Mouse (Mus musculus): ENCODE measurements around the gene Kl. TPM values are rescaled to one million over a fixed set of nuclear protein-coding genes. Genes with fewer than 3 reads are reported as not detected.

Kl gene
- polyA plus RNA-seq, 1 experiment, result 0.28 TPM

DNA sequence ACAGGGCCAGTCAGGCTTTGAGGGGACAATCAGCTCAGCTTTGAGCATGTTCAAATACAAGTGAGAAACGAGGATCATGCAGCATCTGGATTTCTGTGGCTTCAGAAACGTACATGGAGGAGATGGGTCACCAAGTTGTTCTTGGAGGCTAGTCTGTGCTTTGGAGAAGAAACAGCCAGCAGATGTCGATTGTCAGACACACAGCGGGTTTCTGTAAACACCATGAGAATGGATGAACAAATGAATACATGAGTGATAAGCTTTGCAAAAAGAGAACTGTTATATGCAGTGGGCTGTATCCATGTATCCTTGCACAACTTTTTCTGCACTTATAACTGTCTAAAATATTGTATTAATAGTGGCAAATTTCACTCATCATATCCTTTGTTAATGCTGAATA lies 15.6 kb upstream of the Kl start:
- Histone ChIP-seq H3K4me1 (replicated peaks; ENCODE audit: control insufficient read depth, insufficient read depth, low read length) (no peaks in the 10 kb centered on the region), H3K27me3 (ENCODE audit: control insufficient read depth, insufficient read depth, low read length) (no peaks in the 10 kb centered on the region), H3K36me3 (ENCODE audit: control insufficient read depth, insufficient read depth, low read length) (no peaks in the 10 kb centered on the region), H3K27ac (ENCODE audit: control insufficient read depth, insufficient read depth, low read length) (no peak overlapping the region), H3K4me3 (ENCODE audit: control insufficient read depth, insufficient read depth, low read length) (no peak overlapping the region)
- no peak for TF ChIP-seq CTCF (IDR thresholded peaks at IDR 0.05; ENCODE audit: borderline replicate concordance, control insufficient read depth, extremely low read depth, insufficient read depth, low read length, poor library complexity)
- no peak for TF ChIP-seq POLR2A (IDR thresholded peaks at IDR 0.05; ENCODE audit: control insufficient read depth, extremely low read depth, insufficient read depth, low read length, poor library complexity)
- 77% methylated on average over 4 of the region's 4 CpGs for WGBS
- DNase-seq, result no peak

DNA sequence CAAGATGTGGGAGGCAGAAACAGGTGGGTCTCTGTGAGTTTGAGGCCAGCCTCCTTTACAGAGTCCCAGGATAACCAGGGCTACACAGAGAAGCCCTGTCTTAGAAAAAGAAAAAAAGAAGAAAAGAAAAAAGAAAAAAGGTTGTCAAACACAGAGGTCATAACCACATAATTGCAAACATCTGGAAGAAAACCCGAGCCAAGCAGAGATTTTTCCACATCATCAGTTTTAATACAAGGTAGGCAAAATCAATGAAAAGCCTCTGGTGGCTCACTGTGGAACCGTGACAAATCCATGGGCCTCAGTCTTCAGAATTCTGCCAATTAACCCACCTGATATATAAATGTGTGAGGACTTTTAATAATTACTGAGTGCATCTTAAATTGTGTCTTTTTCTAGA lies 14.9 kb upstream of the Kl start:
- Histone ChIP-seq H3K27me3 (ENCODE audit: control insufficient read depth, insufficient read depth, low read length) (no peaks in the 10 kb centered on the region), H3K4me1 (replicated peaks; ENCODE audit: control insufficient read depth, insufficient read depth, low read length) (no peaks in the 10 kb centered on the region), H3K36me3 (ENCODE audit: control insufficient read depth, insufficient read depth, low read length) (no peaks in the 10 kb centered on the region), H3K27ac (ENCODE audit: control insufficient read depth, insufficient read depth, low read length) (no peak overlapping the region), H3K4me3 (ENCODE audit: control insufficient read depth, insufficient read depth, low read length) (no peak overlapping the region)
- DNase-seq, result no peak
- TF ChIP-seq CTCF (IDR thresholded peaks at IDR 0.05; ENCODE audit: borderline replicate concordance, control insufficient read depth, extremely low read depth, insufficient read depth, low read length, poor library complexity) (no peak), POLR2A (IDR thresholded peaks at IDR 0.05; ENCODE audit: control insufficient read depth, extremely low read depth, insufficient read depth, low read length, poor library complexity) (no peak)
- WGBS, result 91% methylated on average over 2 of the region's 2 CpGs

DNA sequence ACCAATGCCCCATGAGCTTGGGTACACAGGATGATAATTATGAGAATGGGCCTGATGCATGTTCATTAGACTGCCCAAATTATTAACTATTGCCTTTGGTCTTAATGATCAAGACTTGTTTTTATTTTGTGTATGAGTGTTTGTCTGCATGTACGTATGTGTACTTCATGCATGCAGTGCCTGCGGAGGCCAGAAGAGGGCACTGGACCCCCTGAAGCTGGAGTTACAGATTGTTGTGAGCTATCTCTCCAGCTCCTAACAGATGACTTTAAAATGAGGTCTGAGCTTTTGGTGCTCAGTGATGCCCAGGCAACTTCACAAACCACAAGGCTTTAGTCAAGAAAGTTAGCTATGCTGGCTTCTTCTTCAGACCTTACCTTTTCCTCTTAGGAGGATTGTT lies 6.8 kb upstream of the Kl start:
- WGBS, result 98% methylated on average over 2 of the region's 2 CpGs
- TF ChIP-seq CTCF (IDR thresholded peaks at IDR 0.05; ENCODE audit: borderline replicate concordance, control insufficient read depth, extremely low read depth, insufficient read depth, low read length, poor library complexity) (no peak), POLR2A (IDR thresholded peaks at IDR 0.05; ENCODE audit: control insufficient read depth, extremely low read depth, insufficient read depth, low read length, poor library complexity) (no peak)
- Histone ChIP-seq H3K4me3 (ENCODE audit: control insufficient read depth, insufficient read depth, low read length) (no peak overlapping the region), H3K36me3 (ENCODE audit: control insufficient read depth, insufficient read depth, low read length) (no peaks in the 10 kb centered on the region), H3K27me3 (ENCODE audit: control insufficient read depth, insufficient read depth, low read length) (no peaks in the 10 kb centered on the region), H3K4me1 (replicated peaks; ENCODE audit: control insufficient read depth, insufficient read depth, low read length) (no peaks in the 10 kb centered on the region), H3K27ac (ENCODE audit: control insufficient read depth, insufficient read depth, low read length) (no peak overlapping the region)
- no peak for DNase-seq

DNA sequence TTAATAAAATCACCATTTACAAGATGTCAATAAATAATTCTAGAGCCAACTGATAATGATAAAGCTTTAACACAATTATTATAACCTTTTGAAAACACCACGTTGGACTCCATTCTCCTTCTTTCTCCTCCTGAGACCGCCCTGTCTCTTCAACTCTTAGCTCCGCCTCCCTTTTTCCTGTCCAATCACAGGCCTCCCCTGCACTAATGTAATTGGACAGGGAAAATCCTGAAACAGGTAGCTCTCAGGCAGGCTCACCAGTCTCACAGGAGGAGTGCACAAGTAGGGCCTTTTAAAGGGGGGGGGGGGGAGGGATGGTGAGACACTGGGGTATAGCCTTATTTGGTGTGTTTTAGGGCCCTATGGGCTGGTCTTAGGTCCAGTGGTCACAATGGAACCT lies 3.3 kb upstream of the Kl start:
- Histone ChIP-seq H3K4me3 (ENCODE audit: control insufficient read depth, insufficient read depth, low read length) (no peak overlapping the region), H3K27me3 (ENCODE audit: control insufficient read depth, insufficient read depth, low read length) (no peaks in the 10 kb centered on the region; the same call in 1 of the 2 replicates), H3K36me3 (ENCODE audit: control insufficient read depth, insufficient read depth, low read length) (no peaks in the 10 kb centered on the region), H3K4me1 (replicated peaks; ENCODE audit: control insufficient read depth, insufficient read depth, low read length) (no peaks in the 10 kb centered on the region; the same call in 1 of the 2 replicates), H3K27ac (ENCODE audit: control insufficient read depth, insufficient read depth, low read length) (no peak overlapping the region)
- DNase-seq, result no peak
- WGBS, result 85% methylated on average over 3 of the region's 3 CpGs
- TF ChIP-seq CTCF (IDR thresholded peaks at IDR 0.05; ENCODE audit: borderline replicate concordance, control insufficient read depth, extremely low read depth, insufficient read depth, low read length, poor library complexity) (no peak), POLR2A (IDR thresholded peaks at IDR 0.05; ENCODE audit: control insufficient read depth, extremely low read depth, insufficient read depth, low read length, poor library complexity) (no peak)

DNA sequence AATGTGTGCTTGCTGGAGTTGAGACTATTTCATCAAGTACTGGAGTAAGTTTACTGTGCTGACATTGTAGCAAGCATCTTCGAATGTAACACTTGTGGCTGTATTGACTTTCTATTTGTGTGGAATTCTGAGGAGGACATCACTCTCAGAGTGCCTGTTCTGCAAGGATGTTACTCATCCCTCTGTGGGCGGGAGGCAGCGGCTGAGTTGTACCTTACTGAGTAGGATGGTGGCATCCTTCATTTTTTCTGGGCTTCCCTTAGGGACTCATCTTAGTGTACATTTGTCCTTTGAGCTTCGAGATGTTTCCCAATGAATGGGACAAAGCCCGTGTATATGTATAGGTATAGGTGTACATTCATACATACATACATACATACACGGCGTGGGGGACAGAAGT lies 1.1 kb upstream of the Kl start:
- WGBS, result 91% methylated on average over 7 of the region's 7 CpGs
- H3K4me3 ChIP-seq (ENCODE audit: control insufficient read depth, insufficient read depth, low read length), result no peak overlapping the region
- no peaks in the 10 kb centered on the region for H3K36me3 ChIP-seq (ENCODE audit: control insufficient read depth, insufficient read depth, low read length)
- TF ChIP-seq POLR2A (IDR thresholded peaks at IDR 0.05; ENCODE audit: control insufficient read depth, extremely low read depth, insufficient read depth, low read length, poor library complexity) (no peak), CTCF (IDR thresholded peaks at IDR 0.05; ENCODE audit: borderline replicate concordance, control insufficient read depth, extremely low read depth, insufficient read depth, low read length, poor library complexity) (no peak)
- no peak for DNase-seq
- H3K27me3 ChIP-seq (ENCODE audit: control insufficient read depth, insufficient read depth, low read length), result no peaks in the 10 kb centered on the region; the same call in 1 of the 2 replicates
- no peak overlapping the region for H3K27ac ChIP-seq (ENCODE audit: control insufficient read depth, insufficient read depth, low read length)
- H3K4me1 ChIP-seq (replicated peaks; ENCODE audit: control insufficient read depth, insufficient read depth, low read length), result no peaks in the 10 kb centered on the region; the same call in 1 of the 2 replicates

DNA sequence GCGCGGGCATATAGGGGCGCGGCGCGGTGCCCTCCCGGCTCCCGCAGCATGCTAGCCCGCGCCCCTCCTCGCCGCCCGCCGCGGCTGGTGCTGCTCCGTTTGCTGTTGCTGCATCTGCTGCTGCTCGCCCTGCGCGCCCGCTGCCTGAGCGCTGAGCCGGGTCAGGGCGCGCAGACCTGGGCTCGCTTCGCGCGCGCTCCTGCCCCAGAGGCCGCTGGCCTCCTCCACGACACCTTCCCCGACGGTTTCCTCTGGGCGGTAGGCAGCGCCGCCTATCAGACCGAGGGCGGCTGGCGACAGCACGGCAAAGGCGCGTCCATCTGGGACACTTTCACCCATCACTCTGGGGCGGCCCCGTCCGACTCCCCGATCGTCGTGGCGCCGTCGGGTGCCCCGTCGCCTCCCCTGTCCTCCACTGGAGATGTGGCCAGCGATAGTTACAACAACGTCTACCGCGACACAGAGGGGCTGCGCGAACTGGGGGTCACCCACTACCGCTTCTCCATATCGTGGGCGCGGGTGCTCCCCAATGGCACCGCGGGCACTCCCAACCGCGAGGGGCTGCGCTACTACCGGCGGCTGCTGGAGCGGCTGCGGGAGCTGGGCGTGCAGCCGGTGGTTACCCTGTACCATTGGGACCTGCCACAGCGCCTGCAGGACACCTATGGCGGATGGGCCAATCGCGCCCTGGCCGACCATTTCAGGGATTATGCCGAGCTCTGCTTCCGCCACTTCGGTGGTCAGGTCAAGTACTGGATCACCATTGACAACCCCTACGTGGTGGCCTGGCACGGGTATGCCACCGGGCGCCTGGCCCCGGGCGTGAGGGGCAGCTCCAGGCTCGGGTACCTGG lies 488 bp downstream of the Kl start:
- Histone ChIP-seq H3K27me3 (ENCODE audit: control insufficient read depth, insufficient read depth, low read length) (no peaks in the 10 kb centered on the region; the same call in 1 of the 2 replicates), H3K36me3 (ENCODE audit: control insufficient read depth, insufficient read depth, low read length) (no peaks in the 10 kb centered on the region), H3K4me1 (replicated peaks; ENCODE audit: control insufficient read depth, insufficient read depth, low read length) (no peaks in the 10 kb centered on the region; the same call in 1 of the 2 replicates), H3K4me3 (ENCODE audit: control insufficient read depth, insufficient read depth, low read length) (no peak overlapping the region), H3K27ac (ENCODE audit: control insufficient read depth, insufficient read depth, low read length) (no peak overlapping the region)
- DNase-seq, result no peak
- no peak for TF ChIP-seq POLR2A (IDR thresholded peaks at IDR 0.05; ENCODE audit: control insufficient read depth, extremely low read depth, insufficient read depth, low read length, poor library complexity)
- TF ChIP-seq CTCF (IDR thresholded peaks at IDR 0.05; ENCODE audit: borderline replicate concordance, control insufficient read depth, extremely low read depth, insufficient read depth, low read length, poor library complexity), result no peak
- WGBS, result 10% methylated on average over 89 of the region's 89 CpGs
